Mouse (Mus musculus) erythroblast, embryonic 14.5 days (primary cell): ENCODE results near the gene Rhot2.

Experiments used
- GATA1 ChIP-seq: IDR thresholded peaks from 2 replicates; pipeline ENCODE4 v1.6.1; 2012; ENCODE audit warnings: low read length, inconsistent platforms, mixed read lengths
- TAL1 ChIP-seq: IDR thresholded peaks from 3 replicates; pipeline ENCODE4 v1.6.1; 2012; ENCODE audit warnings: low read length, inconsistent platforms, mixed read lengths

GRCm38 (mm10) chr17:25861704-25862612 lies 17.3 kb upstream of the Rhot2 start:
- TF ChIP-seq TAL1 (no peak), GATA1 (no peak)
